Mouse (Mus musculus) stomach, embryonic 14.5 days (tissue): ENCODE results near the gene Alcam. TPM values are rescaled to one million over a fixed set of nuclear protein-coding genes. Genes with fewer than 3 reads are reported as not detected.

Experiments used
- ATAC-seq: fragments of 200-750 bp; cut with Nextera tagmentation; 2 replicates; pipeline ENCODE4 v1.8.0; 2017; ENCODE audit warnings: low read depth, moderate TSS enrichment; ENCODE audit not compliant: insufficient number of reproducible peaks, insufficient read depth, low FRiP score
- H3K27ac ChIP-seq: fragments of 300-500 bp; sonication (generic); 2 replicates; pipeline ENCODE4 v1.5.1; 2014; ENCODE audit warnings: mild to moderate bottlenecking, low read length, moderate library complexity, mixed read lengths
- H3K27me3 ChIP-seq: fragments of 300-500 bp; sonication (generic); 2 replicates; pipeline ENCODE4 v1.6.1; 2014; ENCODE audit warnings: low read length, control low read depth, mixed read lengths; ENCODE audit not compliant: control insufficient read depth, insufficient read depth
- H3K36me3 ChIP-seq: fragments of 300-500 bp; sonication (generic); 2 replicates; pipeline ENCODE4 v1.6.1; 2014; ENCODE audit warnings: mild to moderate bottlenecking, control low read depth, low read length, moderate library complexity, mixed read lengths; ENCODE audit not compliant: control insufficient read depth, insufficient read depth
- H3K4me1 ChIP-seq: fragments of 300-500 bp; sonication (generic); 2 replicates; pipeline ENCODE4 v1.6.1; 2014; ENCODE audit warnings: low read length, control low read depth, mixed read lengths; ENCODE audit not compliant: control insufficient read depth, insufficient read depth
- H3K4me2 ChIP-seq: fragments of 300-500 bp; sonication (generic); replicated peaks from 2 replicates; pipeline ENCODE4 v1.6.1; 2014; ENCODE audit warnings: low read depth, low read length, control low read depth
- H3K4me3 ChIP-seq: fragments of 300-500 bp; sonication (generic); 2 replicates; pipeline ENCODE4 v1.5.1; 2014; ENCODE audit warnings: low read depth, low read length, control low read depth
- H3K9ac ChIP-seq: fragments of 300-500 bp; sonication (generic); replicated peaks from 2 replicates; pipeline ENCODE4 v1.6.1; 2014; ENCODE audit warnings: low read depth, mild to moderate bottlenecking, control low read depth, low read length, moderate library complexity, mixed read lengths
- H3K9me3 ChIP-seq: fragments of 300-500 bp; sonication (generic); 2 replicates; pipeline ENCODE4 v1.6.1; 2016; ENCODE audit warnings: low read depth, low read length, control low read depth; ENCODE audit not compliant: control insufficient read depth
- WGBS: fragments of 180-500 bp; shearing (Covaris S2); extraction: QIAGEN DNeasy Blood & Tissue Kit; methylation state at CpG from one replicate; pipeline ENCODE4 v1.1.7; 2014; 5-methylcytosine and 5-hydroxymethylcytosine counted together
- polyA plus RNA-seq: library from polyadenylated mRNA; unstranded; fragments of >200 nt; fragmentation: Nextera tagmentation; extraction: Ambion mirVana; gene quantifications from 2 replicates; pipeline ENCODE4 v1.2.1, GENCODE M21; 2014

The Alcam gene
- polyA plus RNA-seq, 1 experiment from 2014 or later, result 103 TPM

DNA sequence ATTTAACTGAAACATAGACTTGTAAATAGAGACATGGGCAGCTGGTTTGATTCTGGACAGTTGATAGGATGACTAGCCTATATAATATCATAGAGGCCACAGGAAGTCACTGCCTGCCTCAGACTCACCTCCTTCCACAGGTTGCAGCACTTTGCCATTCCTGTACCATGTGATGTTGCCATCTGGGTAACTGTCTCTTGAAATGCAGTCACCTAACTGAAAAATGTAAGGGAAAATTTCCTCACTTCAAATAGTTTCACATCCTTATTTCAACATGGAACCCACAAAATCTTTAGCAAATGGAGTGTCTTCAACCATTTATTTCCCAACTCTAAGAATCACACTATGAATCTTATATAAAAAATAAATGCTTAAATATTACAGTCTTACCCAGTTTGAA lies 158.3 kb downstream of the Alcam start:
- Histone ChIP-seq H3K9ac (no peak overlapping the region), H3K36me3 (peaks cover 3% of the 10 kb centered on the region; the same call in 1 of the 2 replicates), H3K27ac (no peak overlapping the region), H3K27me3 (no peaks in the 10 kb centered on the region), H3K4me2 (no peak overlapping the region), H3K9me3 (no peaks in the 10 kb centered on the region), H3K4me3 (no peak overlapping the region), H3K4me1 (no peaks in the 10 kb centered on the region)
- no peak for ATAC-seq

DNA sequence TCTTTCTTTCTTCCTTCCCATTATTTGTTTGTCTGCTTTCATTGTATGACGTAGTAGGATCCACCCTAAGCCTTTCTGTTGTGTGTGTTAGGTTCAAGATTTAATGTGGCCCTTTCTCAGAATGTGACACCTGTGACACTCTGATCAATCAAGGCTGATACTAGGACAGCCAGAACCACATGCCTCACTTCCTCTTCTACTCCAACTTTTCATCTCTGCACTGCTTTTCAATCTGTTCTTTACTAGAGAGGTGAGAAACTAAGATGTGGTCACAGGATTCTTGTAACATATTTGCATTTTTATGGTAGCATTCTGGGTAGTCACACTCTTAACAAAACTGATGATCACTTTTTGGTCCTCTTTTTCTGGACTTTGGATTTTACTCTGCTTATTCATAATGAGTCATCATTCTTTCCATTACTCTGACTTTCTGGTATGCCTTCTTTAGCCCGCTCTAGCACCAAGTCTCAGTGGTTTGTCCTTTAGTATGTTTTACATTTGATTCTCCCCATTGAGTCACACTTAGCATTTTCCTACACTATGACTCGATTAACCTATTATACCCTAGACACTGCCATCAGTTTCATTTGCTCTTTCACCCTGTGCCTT lies 161.3 kb downstream of the Alcam start:
- WGBS, result 88% methylated on average over 3 of the region's 3 CpGs
- Histone ChIP-seq H3K4me2 (no peak overlapping the region), H3K27ac (no peak overlapping the region), H3K36me3 (peaks cover 7% of the 10 kb centered on the region; the same call in 1 of the 2 replicates), H3K9me3 (no peaks in the 10 kb centered on the region), H3K9ac (no peak overlapping the region), H3K27me3 (no peaks in the 10 kb centered on the region), H3K4me1 (no peaks in the 10 kb centered on the region), H3K4me3 (no peak overlapping the region)
- no peak for ATAC-seq

DNA sequence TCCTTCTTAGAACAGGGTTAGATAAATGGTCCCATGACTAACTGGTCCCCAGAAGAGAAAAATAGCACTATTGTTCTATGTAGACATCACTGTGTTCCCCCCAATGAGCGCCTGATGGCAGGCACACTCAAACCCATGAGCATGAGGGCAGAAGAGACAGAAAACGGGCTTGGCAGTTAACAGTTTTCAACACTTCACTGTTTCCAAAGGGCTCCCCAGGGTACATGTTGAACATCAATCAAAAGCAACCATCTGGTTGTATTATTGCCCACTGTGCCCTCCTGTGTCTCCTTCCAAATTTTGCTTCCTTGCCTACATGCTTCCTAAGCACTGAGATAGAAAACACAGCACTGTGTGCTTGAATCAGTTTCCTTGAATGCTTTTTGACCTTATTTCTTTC lies 173.7 kb downstream of the Alcam start:
- no peak for ATAC-seq
- 84% methylated on average over 2 of the region's 2 CpGs for WGBS
- H3K27ac ChIP-seq, result no peak overlapping the region
- no peak overlapping the region for H3K9ac ChIP-seq
- H3K36me3 ChIP-seq, result no peaks in the 10 kb centered on the region
- no peak overlapping the region for H3K4me2 ChIP-seq
- H3K4me3 ChIP-seq, result no peak overlapping the region
- no peaks in the 10 kb centered on the region for H3K4me1 ChIP-seq
- no peaks in the 10 kb centered on the region for H3K9me3 ChIP-seq
- no peaks in the 10 kb centered on the region for H3K27me3 ChIP-seq

DNA sequence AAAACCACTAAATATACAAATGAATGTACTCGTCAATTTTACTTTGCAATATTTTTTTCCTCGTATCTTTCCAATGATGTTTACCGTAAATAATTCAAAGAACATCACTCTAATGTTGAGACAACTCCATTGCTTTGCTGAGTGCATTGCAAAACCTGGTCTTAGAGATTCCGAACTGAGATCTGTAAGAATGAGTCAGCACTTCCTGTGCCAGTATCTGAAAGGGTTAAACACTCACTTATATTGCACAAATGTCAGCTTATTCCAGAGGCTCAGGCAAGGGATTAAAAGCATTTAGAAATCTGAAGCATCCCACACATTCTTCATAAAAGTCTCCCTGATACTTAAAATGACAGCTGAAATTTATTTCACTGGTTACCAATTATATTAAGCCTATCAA lies 188.8 kb downstream of the Alcam start:
- no peaks in the 10 kb centered on the region for H3K36me3 ChIP-seq
- H3K4me3 ChIP-seq, result no peak overlapping the region
- no peaks in the 10 kb centered on the region for H3K27me3 ChIP-seq
- H3K4me2 ChIP-seq, result no peak overlapping the region
- H3K4me1 ChIP-seq, result no peaks in the 10 kb centered on the region
- no peak for ATAC-seq
- no peak overlapping the region for H3K27ac ChIP-seq
- no peaks in the 10 kb centered on the region for H3K9me3 ChIP-seq
- 76% methylated on average over 4 of the region's 4 CpGs for WGBS
- H3K9ac ChIP-seq, result no peak overlapping the region

DNA sequence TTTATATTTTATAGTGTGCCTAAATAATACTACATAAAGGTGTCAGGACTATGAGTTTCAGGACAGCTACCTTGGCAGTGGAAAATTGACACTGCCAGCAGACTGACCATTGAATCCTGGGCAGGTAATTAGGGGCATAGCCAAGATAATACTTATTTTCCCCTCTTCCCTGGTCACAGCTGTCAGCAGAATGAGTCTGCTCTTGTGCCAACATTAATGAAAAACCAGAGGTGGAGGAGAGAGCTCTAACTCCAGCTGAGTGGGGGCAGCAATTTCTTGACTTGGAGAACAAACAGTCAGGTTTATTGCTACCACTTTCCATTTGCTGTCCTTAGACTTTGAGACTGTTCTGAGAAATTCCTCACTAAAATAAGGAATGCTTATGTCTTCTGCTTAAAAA lies 190.1 kb downstream of the Alcam start:
- no peak for ATAC-seq
- H3K27ac ChIP-seq, result no peak overlapping the region

DNA sequence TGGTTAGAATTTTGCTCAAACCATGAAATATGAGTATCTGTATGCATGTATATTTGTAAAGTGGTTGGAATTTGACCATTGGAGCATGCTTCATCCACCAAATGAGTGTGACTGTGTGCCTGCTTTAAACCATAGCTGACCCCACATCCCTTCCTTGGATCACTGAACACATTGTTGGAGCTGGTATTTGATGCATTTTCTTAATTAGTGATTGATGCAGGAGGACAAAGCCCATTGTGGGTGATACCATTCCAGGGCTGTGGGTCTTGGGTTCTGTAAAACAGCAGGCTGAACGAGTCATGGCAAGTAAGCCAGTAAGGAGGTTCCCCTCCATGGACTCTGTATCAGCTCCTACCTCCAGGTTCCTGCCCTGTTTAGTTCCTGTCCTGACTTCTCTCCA lies 191.3 kb downstream of the Alcam start:
- ATAC-seq, result no peak
- Histone ChIP-seq H3K4me2 (no peak overlapping the region), H3K27me3 (no peaks in the 10 kb centered on the region), H3K9me3 (no peaks in the 10 kb centered on the region), H3K27ac (no peak overlapping the region), H3K4me1 (no peaks in the 10 kb centered on the region), H3K36me3 (no peaks in the 10 kb centered on the region), H3K9ac (no peak overlapping the region), H3K4me3 (no peak overlapping the region)
- whole genome bisulfite sequencing, result 76% methylated on average over 1 of the region's 1 CpGs

More for the DNA sequence above, 190.1 kb downstream of the Alcam start:
- no peaks in the 10 kb centered on the region for H3K9me3 ChIP-seq
- H3K4me2 ChIP-seq, result no peak overlapping the region
- no peaks in the 10 kb centered on the region for H3K27me3 ChIP-seq
- H3K4me3 ChIP-seq, result no peak overlapping the region
- no peak overlapping the region for H3K9ac ChIP-seq
- no peaks in the 10 kb centered on the region for H3K36me3 ChIP-seq
- no peaks in the 10 kb centered on the region for H3K4me1 ChIP-seq

DNA sequence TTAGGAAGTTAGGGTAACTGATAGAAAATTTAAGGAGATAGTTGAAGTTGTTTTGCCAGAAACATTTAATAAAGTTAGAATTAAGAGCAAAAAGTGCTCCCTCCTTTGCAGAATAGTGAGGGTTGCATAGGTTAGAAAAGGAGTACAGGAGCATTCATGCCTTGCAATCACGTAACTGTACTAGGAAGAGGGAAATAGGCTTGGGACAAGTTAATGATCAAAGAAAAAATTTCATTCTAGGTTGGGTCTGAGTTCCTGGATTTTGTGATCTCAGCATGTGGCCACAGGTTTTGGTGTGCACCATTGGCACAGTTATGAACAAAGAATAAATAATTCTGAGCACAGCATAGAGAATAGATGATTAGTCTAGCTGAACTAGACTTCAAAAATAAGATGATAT lies 192.1 kb downstream of the Alcam start:
- Histone ChIP-seq H3K4me1 (no peaks in the 10 kb centered on the region), H3K9me3 (no peaks in the 10 kb centered on the region), H3K36me3 (no peaks in the 10 kb centered on the region; the same call in 1 of the 2 replicates), H3K27ac (no peak overlapping the region), H3K27me3 (no peaks in the 10 kb centered on the region), H3K4me3 (no peak overlapping the region), H3K4me2 (no peak overlapping the region), H3K9ac (no peak overlapping the region)
- ATAC-seq, result no peak
- WGBS, result 97% methylated on average over 1 of the region's 1 CpGs

DNA sequence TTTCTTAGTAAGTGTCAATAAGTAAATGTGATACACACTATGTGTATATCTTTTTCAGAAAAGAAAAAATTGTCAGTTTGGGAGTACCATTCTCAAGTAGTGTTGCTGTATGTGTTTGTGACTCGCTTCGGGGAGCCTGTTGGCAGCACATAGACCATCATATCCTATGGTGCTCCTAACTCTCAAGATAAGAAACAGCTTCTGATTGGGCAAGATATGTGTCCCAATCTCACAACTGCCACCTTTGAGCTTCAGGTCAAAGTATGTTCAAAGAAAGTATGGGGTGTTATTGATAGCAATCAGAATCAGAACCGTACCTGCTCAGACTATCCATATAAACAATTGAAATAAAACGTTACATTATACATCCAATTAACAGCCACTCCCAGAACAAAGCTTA lies 202.9 kb downstream of the Alcam start:
- Histone ChIP-seq H3K4me2 (no peak overlapping the region), H3K9ac (no peak overlapping the region), H3K9me3 (no peaks in the 10 kb centered on the region), H3K27me3 (no peaks in the 10 kb centered on the region), H3K4me3 (no peak overlapping the region), H3K36me3 (peaks cover 5% of the 10 kb centered on the region), H3K4me1 (no peaks in the 10 kb centered on the region), H3K27ac (no peak overlapping the region)
- 79% methylated on average over 4 of the region's 4 CpGs for WGBS
- ATAC-seq, result no peak

DNA sequence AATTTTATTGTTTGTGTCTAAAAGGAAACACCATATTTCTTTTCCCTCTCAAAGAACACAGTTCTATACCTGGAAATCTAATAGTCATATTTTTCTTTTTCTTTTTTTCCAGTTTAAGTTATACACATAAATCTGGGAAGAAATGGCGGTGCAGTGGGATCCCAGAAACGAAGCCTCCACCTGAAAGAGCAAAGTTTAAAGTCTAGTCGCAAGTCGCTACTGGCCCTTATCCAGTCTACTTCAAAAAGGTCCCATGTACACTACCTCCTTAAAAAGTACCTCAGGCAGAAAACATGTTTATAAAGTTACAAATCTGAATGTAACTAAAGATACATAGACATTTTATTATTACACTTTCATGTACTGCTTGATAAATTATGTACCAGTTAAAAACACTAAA lies 203.7 kb downstream of the Alcam start:
- H3K27ac ChIP-seq, result no peak overlapping the region
- no peaks in the 10 kb centered on the region for H3K9me3 ChIP-seq
- H3K27me3 ChIP-seq, result no peaks in the 10 kb centered on the region
- peaks cover 5% of the 10 kb centered on the region; the same call in 1 of the 2 replicates for H3K36me3 ChIP-seq
- H3K4me3 ChIP-seq, result no peak overlapping the region
- H3K4me2 ChIP-seq, result no peak overlapping the region
- no peaks in the 10 kb centered on the region for H3K4me1 ChIP-seq
- WGBS, result 88% methylated on average over 4 of the region's 4 CpGs
- no peak for ATAC-seq
- no peak overlapping the region for H3K9ac ChIP-seq
